Mouse (Mus musculus) heart, adult 2 months (tissue): ENCODE data around the gene Gm14418. TPM values are rescaled to one million over a fixed set of nuclear protein-coding genes. Genes with fewer than 3 reads are reported as not detected.
"Not testable (repeated sequence)": the region's sequence is repeated elsewhere in the genome, so short reads cannot be mapped to it uniquely, and the experiment has no call there.

Experiments
- DNase-seq, 2 experiments: peaks; one replicate each; pipeline ENCODE4 v3.0.0; 2021
- H3K27ac ChIP-seq: fragments of 200-600 bp; 2 replicates; pipeline ENCODE4 v1.8.1; 2022
- H3K27me3 ChIP-seq: fragments of 200-500 bp; 2 replicates; pipeline ENCODE4 v1.6.1; 2012; ENCODE audit warnings: mild to moderate bottlenecking, low read length, inconsistent platforms, mixed read lengths; ENCODE audit not compliant: control insufficient read depth, insufficient read depth
- H3K36me3 ChIP-seq: fragments of 200-500 bp; 2 replicates; pipeline ENCODE4 v1.6.1; 2012; ENCODE audit warnings: low read length, inconsistent platforms; ENCODE audit not compliant: control insufficient read depth, insufficient read depth
- H3K4me1 ChIP-seq: fragments of 200-500 bp; 2 replicates; pipeline ENCODE4 v1.6.1; 2011; ENCODE audit warnings: low read length; ENCODE audit not compliant: control insufficient read depth, insufficient read depth
- H3K4me3 ChIP-seq: fragments of 200-600 bp; 2 replicates; pipeline ENCODE4 v1.8.1; 2022
- H3K79me2 ChIP-seq: fragments of 200-500 bp; replicated peaks from 2 replicates; pipeline ENCODE4 v1.6.1; 2012; ENCODE audit warnings: mild to moderate bottlenecking, inconsistent platforms, low read length, moderate library complexity, mixed read lengths; ENCODE audit not compliant: control insufficient read depth, insufficient read depth
- H3K9ac ChIP-seq: fragments of 200-500 bp; 2 replicates; pipeline ENCODE4 v1.6.1; 2012; ENCODE audit warnings: low read depth, mild to moderate bottlenecking, control low read depth, inconsistent platforms, low read length, mixed read lengths
- WGBS: fragments of 180-500 bp; shearing (Covaris S2); methylation state at CpG from one replicate; pipeline ENCODE4 v1.1.7; 2018; 5-methylcytosine and 5-hydroxymethylcytosine counted together
- intact Hi-C: fragments of 180-260 bp; cut with DNase I; formaldehyde crosslinking; loops from one replicate; pipeline ENCODE4 v1.15.1; 2025
- long read RNA-seq: library from polyadenylated mRNA; stranded (forward); transcript quantifications from one replicate; pipeline ENCODE4 v2.0.0, GENCODE M21; 2021
- polyA plus RNA-seq: library from polyadenylated mRNA; depleted of rRNA; stranded (reverse); fragments of >200 nt; gene quantifications from 2 replicates; pipeline ENCODE4 v1.2.3, GENCODE M21; 2012; rRNA removed
- total RNA-seq, 2 experiments: library from RNA; stranded (reverse); gene quantifications; 2 replicates each; pipeline ENCODE4 v1.2.3; 2021

Gm14418 gene
- total RNA-seq (10 to 100 TPM; 15.6 to 16.9 TPM), polyA plus RNA-seq (1.0 and 1.4 TPM in 2 replicates)
- long read RNA-seq, partial matches to known transcripts: 0 of 7 reads
- long read RNA-seq, other reads (novel, unspliced or antisense): 7 of 7 reads

GRCm38 (mm10) chr2:177398096-177398495 is at the start of gene Gm14418:
Gene Gm14418, minus strand, starts transcription at chr2:177398320.
- H3K27me3 ChIP-seq, H3K79me2 ChIP-seq, H3K27ac ChIP-seq, intact Hi-C loops, H3K4me3 ChIP-seq, H3K4me1 ChIP-seq, H3K36me3 ChIP-seq: not testable (repeated sequence)
- peak within 1 kb of the TSS; percentile 28; the same call in 1 of the 2 replicates for H3K9ac ChIP-seq
- DNase-seq: peak in 1 of 2 experiments; percentile 7
- 23% methylated on average over 6 of the region's 6 CpGs for WGBS

Other genes starting within 250 kb of the Gm14418 start
- gene Gm14410, start 191.9 kb downstream of the Gm14418 start, total RNA-seq: 10 to 100 TPM; 19.7 to 39.9 TPM
- gene Gm14410, start 191.9 kb downstream of the Gm14418 start, polyA plus RNA-seq: 2.6 and 8.2 TPM in 2 replicates
- 1 to 10 TPM; 1.8 to 1.9 TPM for gene Gm14409, start 131.3 kb downstream of the Gm14418 start, total RNA-seq
- gene Gm14409, start 131.3 kb downstream of the Gm14418 start, polyA plus RNA-seq: not detected in 2 replicates
- under 1 TPM; 0.97 to 0.98 TPM for gene Gm14412, start 74.0 kb downstream of the Gm14418 start, total RNA-seq
- 0.08 and 0.32 TPM in 2 replicates for gene Gm14412, start 74.0 kb downstream of the Gm14418 start, polyA plus RNA-seq
- gene Zfp970, start 66.4 kb upstream of the Gm14418 start, total RNA-seq: 100 to 1,000 TPM; 531 to 741 TPM
- 13.3 and 48.9 TPM in 2 replicates for gene Zfp970, start 66.4 kb upstream of the Gm14418 start, polyA plus RNA-seq
- 10 to 100 TPM; 78.2 to 86.5 TPM for gene Gm14403, start 99.9 kb upstream of the Gm14418 start, total RNA-seq
- 5.2 and 13.8 TPM in 2 replicates for gene Gm14403, start 99.9 kb upstream of the Gm14418 start, polyA plus RNA-seq
- gene Gm14406, start 179.9 kb upstream of the Gm14418 start, total RNA-seq: not detected
- not detected in 2 replicates for gene Gm14406, start 179.9 kb upstream of the Gm14418 start, polyA plus RNA-seq